Mouse (Mus musculus): ENCODE data around the gene Acsm3. TPM values are rescaled to one million over a fixed set of nuclear protein-coding genes. Genes with fewer than 3 reads are reported as not detected.

Acsm3 gene
- polyA plus RNA-seq, 1 experiment from 2014 or later = 0.92 TPM

Other genes starting within 250 kb of the Acsm3 start
- 1.2 TPM in 2 replicates for gene Acsm5, start 241.5 kb upstream of the Acsm3 start, polyA plus RNA-seq (2015; fragmentation: Nextera tagmentation; extraction: Ambion mirVana)
- gene Pdilt, start 237.4 kb upstream of the Acsm3 start, polyA plus RNA-seq (2015; fragmentation: Nextera tagmentation; extraction: Ambion mirVana) = 0.10 and 0.21 TPM in 2 replicates
- gene Acsm2, start 206.6 kb upstream of the Acsm3 start, polyA plus RNA-seq (2015; fragmentation: Nextera tagmentation; extraction: Ambion mirVana) = 54.0 and 59.8 TPM in 2 replicates
- 5.2 and 7.4 TPM in 2 replicates for gene Acsm1, start 153.9 kb upstream of the Acsm3 start, polyA plus RNA-seq (2015; fragmentation: Nextera tagmentation; extraction: Ambion mirVana)
- gene Acsm4, start 70.9 kb upstream of the Acsm3 start, polyA plus RNA-seq (2015; fragmentation: Nextera tagmentation; extraction: Ambion mirVana) = not detected in 2 replicates
- 84.4 and 85.7 TPM in 2 replicates for gene Thumpd1, start 40.1 kb upstream of the Acsm3 start, polyA plus RNA-seq (2015; fragmentation: Nextera tagmentation; extraction: Ambion mirVana)
- 23.9 and 27.7 TPM in 2 replicates for gene Rexo5, start 33.1 kb downstream of the Acsm3 start, polyA plus RNA-seq (2015; fragmentation: Nextera tagmentation; extraction: Ambion mirVana)
- gene Eri2, start 33.1 kb downstream of the Acsm3 start, polyA plus RNA-seq (2015; fragmentation: Nextera tagmentation; extraction: Ambion mirVana) = 26.2 and 26.5 TPM in 2 replicates
- 6.5 and 7.4 TPM in 2 replicates for gene Lyrm1, start 134.9 kb downstream of the Acsm3 start, polyA plus RNA-seq (2015; fragmentation: Nextera tagmentation; extraction: Ambion mirVana)
- 10.9 and 11.3 TPM in 2 replicates for gene Dcun1d3, start 135.4 kb downstream of the Acsm3 start, polyA plus RNA-seq (2015; fragmentation: Nextera tagmentation; extraction: Ambion mirVana)

All from kidney, embryonic 16.5 days (tissue).